Mouse (Mus musculus) c-Kit-positive CD71-negative TER-119-negative erythroid progenitor cells, embryonic 14.5 days (primary cell): ENCODE measurements at regions not wholly inside any gene's neighbourhood (a gene's known extent, or its start where the extent isn't known, plus 50 kb on each side); places are given as distances from the start of the nearest gene placed in this dataset.
"Not testable (repeated sequence)": the region's sequence is repeated elsewhere in the genome, so short reads cannot be mapped to it uniquely, and the experiment has no call there.

Source experiments
- DNase-seq: peaks from one replicate; pipeline ENCODE4 v3.0.0-alpha.2; 2013; ENCODE audit warnings: low read depth

DNA sequence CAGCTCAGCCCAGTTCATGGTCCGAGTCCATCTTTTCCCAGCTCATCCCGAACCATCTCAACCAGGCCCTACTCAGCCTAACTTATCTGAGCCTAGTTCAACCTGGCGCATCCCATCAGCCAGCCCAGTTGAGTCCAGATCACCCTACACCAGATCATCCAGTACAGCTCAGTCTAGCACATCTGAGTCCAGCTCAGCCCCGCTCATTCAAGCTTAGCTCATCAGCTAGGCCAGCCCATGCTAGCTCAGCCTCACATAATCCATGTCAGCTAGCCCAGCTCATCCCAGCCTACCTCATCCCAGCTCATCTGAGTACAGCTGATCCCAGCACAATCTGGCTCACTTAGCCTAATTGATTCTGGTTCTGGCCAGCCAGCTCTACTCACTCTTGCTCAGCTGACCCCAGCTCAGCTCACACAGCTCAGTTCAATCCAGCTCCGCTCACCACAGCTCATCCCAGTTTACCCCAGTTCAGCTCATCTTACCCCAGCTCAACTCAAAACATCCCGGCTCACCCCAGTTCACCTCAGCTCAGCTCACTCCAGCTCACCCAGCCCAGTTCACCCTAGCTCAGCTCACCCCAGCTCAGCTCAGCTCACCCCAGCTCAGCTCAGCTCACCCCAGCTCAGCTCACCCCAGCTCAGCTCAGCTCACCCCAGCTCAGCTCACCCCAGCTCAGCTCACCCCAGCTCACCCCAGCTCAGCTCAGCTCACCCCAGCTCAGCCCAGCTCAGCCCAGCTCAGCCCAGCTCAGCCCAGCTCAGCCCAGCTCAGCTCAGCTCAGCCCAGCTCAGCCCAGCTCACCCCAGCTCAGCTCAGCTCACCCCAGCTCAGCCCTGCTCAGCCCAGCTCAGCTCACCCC is 65.3 kb upstream of the Adam6b start:
- no peak for DNase-seq

DNA sequence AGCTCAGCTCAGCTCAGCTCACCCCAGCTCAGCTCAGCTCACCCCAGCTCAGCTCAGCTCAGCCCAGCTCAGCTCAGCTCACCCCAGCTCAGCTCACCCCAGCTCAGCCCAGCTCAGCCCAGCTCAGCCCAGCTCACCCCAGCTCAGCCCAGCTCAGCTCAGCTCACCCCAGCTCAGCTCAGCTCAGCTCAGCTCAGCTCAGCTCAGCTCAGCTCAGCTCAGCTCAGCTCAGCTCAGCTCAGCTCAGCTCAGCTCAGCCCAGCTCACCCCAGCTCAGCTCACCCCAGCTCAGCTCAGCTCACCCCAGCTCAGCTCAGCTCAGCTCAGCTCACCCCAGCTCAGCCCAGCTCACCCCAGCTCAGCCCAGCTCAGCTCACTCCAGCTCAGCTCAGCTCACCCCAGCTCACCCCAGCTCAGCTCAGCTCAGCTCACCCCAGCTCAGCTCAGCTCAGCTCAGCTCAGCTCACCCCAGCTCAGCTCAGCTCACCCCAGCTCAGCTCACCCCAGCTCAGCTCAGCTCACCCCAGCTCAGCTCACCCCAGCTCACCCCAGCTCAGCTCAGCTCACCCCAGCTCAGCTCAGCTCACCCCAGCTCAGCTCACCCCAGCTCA is 64.6 kb upstream of the Adam6b start:
- DNase-seq, result not testable (repeated sequence)

DNA sequence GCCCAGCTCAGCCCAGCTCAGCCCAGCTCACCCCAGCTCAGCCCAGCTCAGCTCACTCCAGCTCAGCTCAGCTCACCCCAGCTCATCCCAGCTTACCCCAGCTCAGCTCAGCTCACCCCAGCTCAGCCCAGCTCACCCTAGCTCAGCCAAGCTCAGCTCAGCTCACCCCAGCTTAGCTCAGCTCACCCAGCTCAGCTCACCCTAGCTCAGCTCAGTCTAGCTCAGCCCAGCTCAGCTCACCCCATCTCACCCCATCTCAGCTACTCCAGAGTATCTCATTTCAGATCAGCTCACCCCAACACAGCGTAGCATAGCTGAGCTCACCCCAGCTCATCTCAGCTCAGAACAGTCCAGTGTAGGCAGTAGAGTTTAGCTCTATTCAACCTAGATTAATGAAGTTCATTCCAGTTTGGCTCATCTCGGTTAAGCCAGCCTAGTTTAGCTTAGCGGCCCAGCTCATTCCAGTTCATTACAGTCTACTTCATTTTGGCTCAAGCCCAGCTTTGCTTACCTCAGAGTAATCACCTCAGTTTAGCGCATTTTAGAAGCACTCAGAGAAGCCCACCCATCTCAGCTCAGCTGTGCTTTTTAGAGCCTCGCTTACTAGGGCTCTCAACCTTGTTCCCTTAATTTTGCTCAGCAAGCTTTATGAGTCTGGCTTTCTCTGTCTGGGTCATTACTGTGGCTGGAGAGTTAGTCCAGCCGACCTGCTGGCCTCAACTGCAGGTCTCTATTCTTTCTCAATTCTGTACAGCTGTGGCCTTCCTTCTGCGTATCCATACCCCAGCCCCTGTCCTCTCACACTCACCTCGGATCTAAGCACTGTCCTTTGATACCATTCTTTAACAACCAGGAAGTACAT is 63.9 kb upstream of the Adam6b start:
- DNase-seq, result no peak

DNA sequence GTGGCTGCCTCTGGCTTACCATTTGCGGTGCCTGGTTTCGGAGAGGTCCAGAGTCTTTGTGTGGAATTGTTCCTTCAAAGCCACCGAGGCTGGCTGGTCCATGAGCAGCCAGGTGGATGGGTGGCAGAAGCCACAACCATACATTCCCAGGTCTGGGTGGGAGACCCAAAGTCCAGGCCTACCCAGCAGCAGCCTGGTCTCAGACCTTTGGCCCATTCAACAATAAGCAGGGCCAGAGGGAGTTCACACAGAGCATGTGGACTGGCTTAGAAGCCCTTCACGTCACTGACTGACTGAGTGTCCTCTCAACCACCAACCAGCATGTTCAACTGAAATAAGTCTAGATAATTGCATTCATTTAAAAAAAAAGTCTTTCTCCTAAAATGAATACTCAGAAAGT is 62.7 kb upstream of the Adam6b start:
- no peak for DNase-seq

DNA sequence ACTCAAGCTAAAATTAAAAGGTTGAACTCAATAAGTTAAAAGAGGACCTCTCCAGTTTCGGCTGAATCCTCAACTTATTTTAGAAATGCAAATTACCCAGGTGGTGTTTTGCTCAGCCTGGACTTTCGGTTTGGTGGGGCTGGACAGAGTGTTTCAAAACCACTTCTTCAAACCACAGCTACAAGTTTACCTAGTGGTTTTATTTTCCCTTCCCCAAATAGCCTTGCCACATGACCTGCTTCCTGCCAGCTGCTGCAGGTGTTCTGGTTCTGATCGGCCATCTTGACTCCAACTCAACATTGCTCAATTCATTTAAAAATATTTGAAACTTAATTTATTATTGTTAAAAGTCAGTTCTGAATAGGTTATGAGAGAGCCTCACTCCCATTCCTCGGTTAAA is 62.0 kb upstream of the Adam6b start:
- peak; percentile 42 for DNase-seq

DNA sequence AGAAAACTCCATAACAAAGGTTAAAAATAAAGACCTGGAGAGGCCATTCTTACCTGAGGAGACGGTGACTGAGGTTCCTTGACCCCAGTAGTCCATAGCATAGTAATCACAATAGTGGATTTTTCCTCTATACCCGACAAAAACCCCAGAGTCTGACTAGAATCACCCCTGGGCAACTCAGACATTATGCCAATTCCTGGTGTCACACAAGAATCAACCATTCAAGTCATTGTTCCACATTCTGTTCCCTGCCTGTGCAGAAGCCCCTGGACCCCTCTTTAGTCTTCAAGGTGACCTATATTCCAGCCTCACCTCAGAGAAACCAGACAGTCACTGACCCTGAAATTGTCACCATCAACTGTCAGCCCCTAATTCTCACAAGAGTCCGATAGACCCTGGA is 60.9 kb upstream of the Adam6b start:
- DNase-seq, result no peak

DNA sequence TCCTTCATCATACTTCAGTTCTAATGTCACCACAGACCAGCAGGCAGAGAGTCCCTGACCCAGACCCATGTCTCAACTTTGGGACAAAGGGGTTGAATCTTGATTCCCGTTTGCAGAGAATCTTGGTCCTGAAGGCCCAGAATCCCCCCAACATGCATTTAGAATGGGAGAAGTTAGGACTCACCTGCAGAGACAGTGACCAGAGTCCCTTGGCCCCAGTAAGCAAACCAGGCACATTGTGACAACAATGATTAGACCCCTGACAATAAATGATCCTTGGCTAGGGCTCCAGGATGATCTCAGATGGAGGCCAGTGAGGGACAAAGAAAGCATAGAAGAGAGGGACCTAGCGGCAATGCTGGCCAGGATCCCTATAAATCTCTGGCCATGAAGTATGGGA is 60.4 kb upstream of the Adam6b start:
- DNase-seq, result no peak

DNA sequence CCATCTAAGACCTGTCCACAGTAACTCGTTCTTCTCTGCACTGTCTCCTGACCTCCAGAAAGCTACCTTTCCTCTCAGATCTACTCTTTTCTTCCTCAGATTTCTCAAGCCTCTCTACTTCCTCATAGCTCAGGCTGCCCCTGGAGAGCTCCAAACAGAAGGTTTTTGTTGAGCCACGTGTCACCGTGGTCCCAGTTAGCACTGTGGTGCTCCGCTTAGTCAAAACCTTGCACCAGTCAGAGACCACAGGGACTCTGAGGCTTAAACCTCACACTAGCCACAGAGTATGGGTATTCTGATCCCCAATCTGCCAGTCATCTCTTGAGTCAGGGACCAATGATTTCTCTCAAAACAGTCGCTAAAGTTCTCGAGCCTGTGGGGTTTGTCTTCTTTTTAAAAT is 59.0 kb upstream of the Adam6b start:
- DNase-seq, result peak; percentile 22
